9 mouse cellular contexts compared by ENCODE assay signal in genomic region chr9:45664871-45665394, GRCm38 (mm10).
DNase-seq lines count a peak whose midpoint lies in the region; ATAC-seq and TF ChIP-seq lines count a peak whose summit lies in the region.
"Had no signal": no experiment of that assay in that cellular context is flagged by ENCODE, and none has a peak within 500 bp of the region (broad histone marks: within the 10 kb centered on the region; RNA-seq: fewer than 3 reads in every experiment).

No protein-coding gene starts in this region.

- DNase-seq in lung, postnatal 10 days: peak; percentile 40
- no peak for DNase-seq in lung, adult 18-20 months
- DNase-seq in stomach, postnatal 0 days (ENCODE audit: low spot score): no peak
- DNase-seq in gastrocnemius, postnatal 25 days: no peak
- no peak for DNase-seq in c-Kit-positive CD71-positive TER-119-positive erythroid progenitor cells, embryonic 14.5 days (ENCODE audit: low spot score)
- DNase-seq: heart, adult 11 months; liver, embryonic 13.5 days had no signal

- no peak for TF ChIP-seq CTCF in stomach, postnatal 0 days (IDR thresholded peaks at IDR 0.05; ENCODE audit: low read depth)

- 9% methylated on average over 15 of the region's 15 CpGs for WGBS in forebrain, embryonic 13.5 days
- 24% methylated on average over 15 of the region's 15 CpGs for WGBS in limb, embryonic 15.5 days
- WGBS in stomach, postnatal 0 days: 39% methylated on average over 15 of the region's 15 CpGs

- H3K36me3 ChIP-seq in forebrain, embryonic 13.5 days (ENCODE audit: poor library complexity, severe bottlenecking): no peaks in the 10 kb centered on the region
- no peaks in the 10 kb centered on the region for H3K36me3 ChIP-seq in limb, embryonic 15.5 days
- no peaks in the 10 kb centered on the region for H3K36me3 ChIP-seq in stomach, postnatal 0 days (ENCODE audit: control insufficient read depth, insufficient read depth, low read length)
- H3K36me3 ChIP-seq: liver, embryonic 13.5 days had no signal

- peaks cover 56% of the 10 kb centered on the region for H3K4me1 ChIP-seq in forebrain, embryonic 13.5 days
- H3K4me1 ChIP-seq in limb, embryonic 15.5 days: peaks cover 16% of the 10 kb centered on the region
- H3K4me1 ChIP-seq in stomach, postnatal 0 days (replicated peaks; ENCODE audit: control insufficient read depth, insufficient read depth): no peaks in the 10 kb centered on the region
- H3K4me1 ChIP-seq: liver, embryonic 13.5 days had no signal

- no peaks in the 10 kb centered on the region; the same call in 1 of the 2 replicates for H3K9me3 ChIP-seq in forebrain, embryonic 13.5 days (replicated peaks)
- H3K9me3 ChIP-seq in limb, embryonic 15.5 days: no peaks in the 10 kb centered on the region
- no peaks in the 10 kb centered on the region for H3K9me3 ChIP-seq in stomach, postnatal 0 days (ENCODE audit: control insufficient read depth, low read length)
- H3K9me3 ChIP-seq: liver, embryonic 13.5 days had no signal

- no peak overlapping the region for H3K4me3 ChIP-seq in forebrain, embryonic 13.5 days
- H3K4me3 ChIP-seq in limb, embryonic 15.5 days: no peak overlapping the region
- H3K4me3 ChIP-seq in stomach, postnatal 0 days (ENCODE audit: low read depth, low read length): no peak overlapping the region
- H3K4me3 ChIP-seq: liver, embryonic 13.5 days had no signal

- H3K27ac ChIP-seq in forebrain, embryonic 13.5 days: peak overlapping the region; percentile 98
- H3K27ac ChIP-seq in limb, embryonic 15.5 days: peak overlapping the region; percentile 38; the same call in 1 of the 2 replicates
- no peak overlapping the region for H3K27ac ChIP-seq in stomach, postnatal 0 days (replicated peaks)
- H3K27ac ChIP-seq: liver, embryonic 13.5 days had no signal

- peak overlapping the region; percentile 53 for H3K9ac ChIP-seq in forebrain, embryonic 13.5 days
- H3K9ac ChIP-seq in limb, embryonic 15.5 days: no peak overlapping the region
- no peak overlapping the region for H3K9ac ChIP-seq in stomach, postnatal 0 days (ENCODE audit: low read length)
- H3K9ac ChIP-seq: liver, embryonic 13.5 days had no signal

- peak overlapping the region; percentile 24 for H3K4me2 ChIP-seq in forebrain, embryonic 13.5 days
- no peak overlapping the region for H3K4me2 ChIP-seq in limb, embryonic 15.5 days
- no peak overlapping the region for H3K4me2 ChIP-seq in stomach, postnatal 0 days (replicated peaks; ENCODE audit: low read depth)
- H3K4me2 ChIP-seq: liver, embryonic 13.5 days had no signal

- no peaks in the 10 kb centered on the region for H3K27me3 ChIP-seq in forebrain, embryonic 13.5 days
- H3K27me3 ChIP-seq in limb, embryonic 15.5 days: no peaks in the 10 kb centered on the region
- H3K27me3 ChIP-seq in stomach, postnatal 0 days (ENCODE audit: control insufficient read depth, insufficient read depth, low read length): no peaks in the 10 kb centered on the region
- H3K27me3 ChIP-seq: liver, embryonic 13.5 days had no signal

- no peak for TF ChIP-seq EP300 in stomach, postnatal 0 days (optimal IDR thresholded peaks at IDR 0.05)

- peak; percentile 60 for ATAC-seq in forebrain, embryonic 13.5 days
- ATAC-seq in limb, embryonic 15.5 days (ENCODE audit: insufficient number of reproducible peaks, low FRiP score, low TSS enrichment, low read depth): peak; percentile 37; the same call in 1 of the 2 replicates
- ATAC-seq in stomach, postnatal 0 days (ENCODE audit: low FRiP score, low TSS enrichment): 0 out of 2 replicates have a peak, but pooled peaks have one; percentile 15
